Mouse (Mus musculus) gonadal fat pad, adult 2 months (tissue): ENCODE data around the gene Ctrl. TPM values are rescaled to one million over a fixed set of nuclear protein-coding genes. Genes with fewer than 3 reads are reported as not detected.
A peak's percentile ranks its signal among the peaks of the same experiment; 100 is the strongest.
"Not testable (repeated sequence)": the region's sequence is repeated elsewhere in the genome, so short reads cannot be mapped to it uniquely, and the experiment has no call there.

Source experiments
- DNase-seq: peaks from one replicate; pipeline ENCODE4 v3.0.0-alpha.2; 2012; ENCODE audit warnings: low read depth
- polyA plus RNA-seq: library from polyadenylated mRNA; depleted of rRNA; stranded (reverse); fragments of >200 nt; gene quantifications from 2 replicates; pipeline ENCODE4 v1.2.3, GENCODE M21; 2012; rRNA removed

The Ctrl gene
- polyA plus RNA-seq, result 1.5 and 7.4 TPM in 2 replicates

- DNase-seq, result no peak
Measured at GRCm38 (mm10) chr8:105933762-105934161, at the start of gene Ctrl. Gene Ctrl, minus strand, starts transcription at chr8:105933862.

GRCm38 (mm10) chr8:105983406-105983805 is 49.7 kb upstream of the Ctrl start:
- DNase-seq, result not testable (repeated sequence)

GRCm38 (mm10) chr8:105981146-105981545 is 47.5 kb upstream of the Ctrl start:
- no peak for DNase-seq

GRCm38 (mm10) chr8:105979325-105979724 is 45.7 kb upstream of the Ctrl start, which contains the start of gene Dpep3:
Gene Dpep3, minus strand, starts transcription at chr8:105979429.
- DNase-seq, result no peak

- DNase-seq, result no peak
Measured at GRCm38 (mm10) chr8:105975363-105975762, 41.7 kb upstream of the Ctrl start.

GRCm38 (mm10) chr8:105971019-105971720 is 37.5 kb upstream of the Ctrl start:
- no peak for DNase-seq

GRCm38 (mm10) chr8:105969367-105969766 is 35.7 kb upstream of the Ctrl start:
- DNase-seq, result no peak

GRCm38 (mm10) chr8:105966692-105967311 is 33.1 kb upstream of the Ctrl start:
- no peak for DNase-seq

- DNase-seq, result no peak
Measured at GRCm38 (mm10) chr8:105965905-105966341, 32.3 kb upstream of the Ctrl start, which contains the start of gene Slc12a4. Gene Slc12a4, minus strand, starts transcription at chr8:105966097.

- DNase-seq, result no peak
Measured at GRCm38 (mm10) chr8:105965266-105965904, 31.7 kb upstream of the Ctrl start.

- DNase-seq, result no peak
Measured at GRCm38 (mm10) chr8:105964506-105965265, 31.0 kb upstream of the Ctrl start.

- no peak for DNase-seq
Measured at GRCm38 (mm10) chr8:105961536-105961935, 27.9 kb upstream of the Ctrl start.

- no peak for DNase-seq
Measured at GRCm38 (mm10) chr8:105961101-105961500, 27.4 kb upstream of the Ctrl start.

GRCm38 (mm10) chr8:105959350-105959749 is 25.7 kb upstream of the Ctrl start:
- peak; percentile 79 for DNase-seq

GRCm38 (mm10) chr8:105957813-105958212 is 24.2 kb upstream of the Ctrl start:
- no peak for DNase-seq

GRCm38 (mm10) chr8:105956556-105956955 is 22.9 kb upstream of the Ctrl start:
- no peak for DNase-seq

- DNase-seq, result no peak
Measured at GRCm38 (mm10) chr8:105951057-105951659, 17.5 kb upstream of the Ctrl start.

- no peak for DNase-seq
Measured at GRCm38 (mm10) chr8:105949350-105949749, 15.7 kb upstream of the Ctrl start.

- no peak for DNase-seq
Measured at GRCm38 (mm10) chr8:105943321-105943739, 9.7 kb upstream of the Ctrl start, which contains the start of gene Lcat. Gene Lcat, minus strand, starts transcription at chr8:105943382.

GRCm38 (mm10) chr8:105942542-105942941 is 8.9 kb upstream of the Ctrl start:
- no peak for DNase-seq

GRCm38 (mm10) chr8:105942026-105942425 is 8.4 kb upstream of the Ctrl start:
- DNase-seq, result no peak
